Mouse (Mus musculus): Measurements from ENCODE around the gene Ghsr. TPM values are rescaled to one million over a fixed set of nuclear protein-coding genes. Genes with fewer than 3 reads are reported as not detected.

The Ghsr gene
- total RNA-seq, 2 experiments from 2014 or later: not detected

DNA sequence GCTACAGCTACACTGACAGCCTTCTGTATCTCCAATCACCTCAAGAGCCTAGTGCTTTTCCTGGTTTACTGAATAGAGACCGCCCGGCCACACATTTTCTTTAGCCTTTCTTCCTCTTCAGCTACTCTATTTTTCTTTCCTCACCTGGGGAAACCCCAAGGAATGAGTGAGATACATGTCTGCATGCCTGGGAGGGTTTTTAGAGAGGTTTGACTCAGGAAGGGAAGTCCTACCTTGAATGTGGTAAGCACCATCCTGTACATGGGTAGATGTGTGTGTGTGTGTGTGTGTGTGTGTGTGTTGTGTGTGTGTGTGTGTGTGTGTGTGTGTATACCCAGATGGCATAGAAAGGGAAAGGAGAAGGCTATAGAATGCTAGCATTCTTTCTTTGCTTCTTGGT is 40.1 kb downstream of the Ghsr start:
- no peak for DNase-seq

DNA sequence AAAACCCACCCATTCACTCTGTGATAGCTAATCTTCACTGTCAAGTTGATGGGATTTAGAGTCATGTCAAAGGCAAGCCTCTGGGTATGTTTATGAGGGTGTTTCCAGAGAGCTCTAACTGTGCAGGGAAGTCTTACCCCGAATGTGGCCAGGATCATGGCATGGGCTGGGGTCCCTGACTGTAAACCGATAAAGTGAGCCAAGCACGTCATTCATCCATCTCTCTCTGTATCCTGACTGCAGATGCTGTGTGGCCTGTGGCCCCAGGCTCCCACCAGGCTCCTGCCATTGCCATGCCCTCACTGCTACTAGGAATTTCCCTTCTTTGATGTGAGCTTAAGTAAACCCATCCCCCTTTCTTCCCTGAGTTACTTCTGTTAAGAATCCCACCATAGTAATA is 42.4 kb downstream of the Ghsr start:
- no peak for DNase-seq

DNA sequence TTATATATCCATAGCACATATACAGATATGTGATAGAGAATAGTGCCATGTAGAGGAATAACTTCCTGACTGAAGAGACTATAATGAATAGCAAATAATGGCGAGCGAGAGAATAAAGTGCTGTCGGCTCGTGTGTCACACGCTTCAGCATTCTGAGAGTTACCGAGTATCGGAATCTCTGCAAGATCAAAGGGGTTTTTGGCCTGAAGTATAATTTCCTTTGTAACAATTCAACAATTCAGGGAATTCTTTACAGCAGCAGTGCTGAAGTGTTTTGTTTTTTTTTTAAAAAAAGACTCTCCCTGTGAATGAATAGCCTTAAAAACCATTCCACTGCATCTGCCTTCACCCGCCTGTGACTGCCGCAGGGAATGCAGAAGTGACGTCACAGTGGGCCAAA is 45.6 kb downstream of the Ghsr start:
- DNase-seq: no peak

DNA sequence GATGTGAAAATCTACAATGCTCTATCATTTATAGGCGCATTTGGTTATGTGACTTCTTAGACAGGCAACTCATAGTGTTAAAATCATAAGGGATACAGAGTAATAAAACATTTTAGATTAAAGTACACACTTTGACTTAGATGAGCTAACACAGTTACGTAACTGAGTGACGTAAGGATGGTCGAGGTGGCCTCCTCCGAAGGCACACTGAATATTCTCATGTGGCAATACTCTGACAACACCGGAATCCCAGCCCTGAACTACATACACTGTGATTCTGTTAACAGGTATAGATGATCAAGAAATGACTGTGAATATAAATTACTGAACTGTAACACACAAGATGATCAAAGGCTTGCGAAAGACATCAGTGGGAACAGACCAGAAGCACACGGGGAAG is 47.5 kb downstream of the Ghsr start:
- DNase-seq: no peak

DNA sequence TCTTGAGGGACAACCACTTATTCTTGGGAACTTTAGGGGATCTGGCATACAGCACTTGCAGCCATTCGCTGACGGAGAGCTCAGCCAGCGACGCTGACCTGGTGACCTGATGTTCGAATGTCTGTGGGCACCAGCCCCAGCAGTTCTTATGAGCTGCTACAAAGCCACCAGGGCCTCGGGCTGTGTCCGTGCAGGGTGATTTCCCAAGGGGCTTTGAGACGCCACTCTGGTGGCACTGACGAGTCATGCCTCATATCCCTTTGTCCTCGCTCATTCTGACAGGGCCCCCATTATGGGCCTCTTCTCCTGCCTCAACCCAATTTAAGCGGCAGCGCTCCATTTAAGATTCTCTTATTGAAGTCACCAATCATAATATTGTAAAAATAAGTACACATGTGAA is 50.8 kb downstream of the Ghsr start:
- DNase-seq: no peak

DNA sequence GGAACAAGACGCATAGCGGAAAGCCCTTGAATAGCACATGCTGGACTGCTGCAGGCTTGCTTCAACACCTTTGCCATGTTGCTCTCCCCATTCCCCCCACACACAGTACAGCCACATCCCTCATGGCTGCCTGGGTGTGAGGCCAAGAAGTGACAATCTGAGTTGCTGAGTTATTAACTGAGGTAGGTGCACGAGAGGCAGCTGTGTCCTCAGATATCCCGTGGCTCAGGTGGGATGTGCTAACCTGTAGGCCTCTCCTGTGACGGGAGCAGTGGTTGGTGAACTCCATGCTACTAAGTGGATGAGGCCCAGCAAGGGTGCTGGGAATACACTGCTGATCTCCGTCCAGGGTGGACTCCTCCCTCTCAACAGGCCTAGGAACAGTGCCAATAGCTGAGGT is 51.4 kb downstream of the Ghsr start:
- DNase-seq: no peak

DNA sequence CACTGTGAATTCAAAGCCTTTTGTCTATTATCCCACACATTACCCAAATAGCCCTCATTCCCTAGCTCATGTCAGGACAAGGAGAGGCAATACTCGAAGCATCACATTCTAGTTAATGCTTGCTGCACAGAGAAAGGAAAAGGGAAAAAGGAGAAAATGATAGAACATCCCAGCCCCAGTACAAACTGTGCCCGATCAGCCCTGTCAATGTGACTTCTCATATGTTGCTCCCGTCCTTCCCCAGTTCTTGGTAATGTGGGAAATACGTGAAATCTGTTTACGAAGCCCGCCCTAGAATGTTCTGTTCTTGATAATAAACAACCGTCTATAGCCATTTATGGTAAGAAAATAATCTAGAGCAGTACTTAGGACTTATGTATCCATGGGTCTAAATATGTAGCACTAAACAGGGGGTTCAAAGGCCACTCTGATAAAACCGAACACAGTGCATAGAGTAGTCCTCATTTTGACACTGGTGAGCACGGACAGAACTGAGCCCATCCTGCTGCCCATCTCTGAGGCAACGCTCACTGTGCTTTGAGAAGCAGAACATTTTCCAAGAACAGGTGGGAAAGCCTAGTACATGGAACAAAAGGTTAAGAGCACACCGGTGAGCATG is 53.0 kb downstream of the Ghsr start:
- DNase-seq: no peak

DNA sequence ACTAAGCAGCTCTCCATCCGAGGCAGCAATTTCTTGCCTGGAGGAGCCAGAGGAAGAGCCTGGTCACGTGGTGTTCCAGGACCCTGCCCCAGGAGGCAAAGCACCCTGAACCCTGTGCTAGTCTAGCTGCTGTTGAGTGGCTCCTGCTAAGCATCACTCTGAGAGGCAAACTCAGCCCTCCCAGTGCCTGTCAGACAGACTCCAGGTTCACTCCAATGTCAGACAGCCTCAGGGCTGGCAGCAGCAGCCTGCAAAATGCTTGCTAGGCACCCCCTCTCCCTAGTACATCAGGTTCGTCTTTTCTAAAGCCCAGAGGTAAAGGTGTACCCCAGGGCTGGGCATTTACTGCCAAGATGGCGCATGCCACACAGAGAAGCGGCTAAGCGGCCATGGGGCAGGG is 56.3 kb downstream of the Ghsr start:
- DNase-seq: no peak

Other genes starting within 250 kb of the Ghsr start
- 1 to 10 TPM; 6.2 to 7.5 TPM for gene Ect2, start 217.5 kb upstream of the Ghsr start, total RNA-seq (2021)
- gene Nceh1, start 188.4 kb upstream of the Ghsr start, total RNA-seq (2021): 100 to 1,000 TPM in 1 of 2 experiments, 10 to 100 TPM in 1; 91.9 to 225 TPM
- gene Tnfsf10, start 54.3 kb upstream of the Ghsr start, total RNA-seq (2021): 10 to 100 TPM in 1 of 2 experiments, 1 to 10 TPM in 1; 8.3 to 11.6 TPM

All from adrenal gland, postnatal 36 days (tissue).